14 mouse cellular contexts compared by ENCODE assay signal in genomic region chr2:32052418-32052817, GRCm38 (mm10).
"Had no signal": no experiment of that assay in that cellular context is flagged by ENCODE, and none has a peak within 500 bp of the region (broad histone marks: within the 10 kb centered on the region; RNA-seq: fewer than 3 reads in every experiment).

No protein-coding gene starts in this region.

- H3K9me3 ChIP-seq: limb, embryonic 12.5 days; liver, embryonic 13.5 days; lung, embryonic 15.5 days; midbrain, embryonic 12.5 days had no signal

- H3K27me3 ChIP-seq: limb, embryonic 12.5 days; liver, embryonic 13.5 days; lung, embryonic 15.5 days had no signal

- DNase-seq: kidney, adult 9 months; kidney, postnatal 10 days; kidney, postnatal 4 days; liver; liver, embryonic 13.5 days; liver, postnatal 0 days; lung, postnatal 14 days; right cerebral cortex, postnatal 14 days had no signal

- H3K27ac ChIP-seq: layer of hippocampus, adult 2 months; limb, embryonic 12.5 days; liver, embryonic 13.5 days; lung, embryonic 15.5 days; midbrain, embryonic 12.5 days; stomach, postnatal 0 days had no signal

- ATAC-seq: liver, postnatal 0 days; midbrain, embryonic 16.5 days had no signal

- H3K4me2 ChIP-seq: limb, embryonic 12.5 days; liver, embryonic 13.5 days; lung, embryonic 15.5 days; midbrain, embryonic 12.5 days had no signal

- H3K9ac ChIP-seq: limb, embryonic 12.5 days; liver, embryonic 13.5 days; liver, postnatal 0 days; lung, embryonic 15.5 days; midbrain, embryonic 12.5 days had no signal

- H3K4me1 ChIP-seq: limb, embryonic 12.5 days; lung, embryonic 15.5 days had no signal

- H3K4me3 ChIP-seq: layer of hippocampus, adult 2 months; limb, embryonic 12.5 days; liver, embryonic 13.5 days; lung, embryonic 15.5 days; midbrain, embryonic 12.5 days had no signal
